Mouse (Mus musculus): ENCODE data around the gene Skap1. TPM values are rescaled to one million over a fixed set of nuclear protein-coding genes. Genes with fewer than 3 reads are reported as not detected.
"Not testable (repeated sequence)": the region's sequence is repeated elsewhere in the genome, so short reads cannot be mapped to it uniquely, and the experiment has no call there.

Skap1 gene
- polyA plus RNA-seq, 1 experiment from 2014 or later: 2.8 TPM

- Histone ChIP-seq H3K9ac (ENCODE audit: low read length) (no peak overlapping the region), H3K4me2 (ENCODE audit: low read length) (no peak overlapping the region), H3K36me3 (ENCODE audit: control insufficient read depth, insufficient read depth, low read length) (no peaks in the 10 kb centered on the region), H3K4me3 (ENCODE audit: low read depth, low read length) (no peak overlapping the region), H3K27ac (ENCODE audit: low read depth, low read length) (no peak overlapping the region), H3K9me3 (replicated peaks; ENCODE audit: control insufficient read depth, low read length) (no peaks in the 10 kb centered on the region), H3K27me3 (replicated peaks; ENCODE audit: control insufficient read depth, insufficient read depth, low read length) (no peaks in the 10 kb centered on the region), H3K4me1 (ENCODE audit: control insufficient read depth, insufficient read depth, low read length) (no peaks in the 10 kb centered on the region)
- 48% methylated on average over 15 of the region's 15 CpGs for WGBS
- ATAC-seq: no peak
- no peak for DNase-seq (ENCODE audit: low spot score)
Measured at GRCm38 (mm10) chr11:96696168-96696727, 231.9 kb downstream of the Skap1 start.

GRCm38 (mm10) chr11:96696842-96697455 lies 232.6 kb downstream of the Skap1 start:
- no peaks in the 10 kb centered on the region for H3K9me3 ChIP-seq (replicated peaks; ENCODE audit: control insufficient read depth, low read length)
- no peak overlapping the region for H3K4me2 ChIP-seq (ENCODE audit: low read length)
- no peak overlapping the region for H3K27ac ChIP-seq (ENCODE audit: low read depth, low read length)
- H3K4me3 ChIP-seq (ENCODE audit: low read depth, low read length): no peak overlapping the region
- no peaks in the 10 kb centered on the region for H3K36me3 ChIP-seq (ENCODE audit: control insufficient read depth, insufficient read depth, low read length)
- no peak for ATAC-seq
- no peaks in the 10 kb centered on the region for H3K4me1 ChIP-seq (ENCODE audit: control insufficient read depth, insufficient read depth, low read length)
- no peak for DNase-seq (ENCODE audit: low spot score)
- H3K27me3 ChIP-seq (replicated peaks; ENCODE audit: control insufficient read depth, insufficient read depth, low read length): no peaks in the 10 kb centered on the region
- WGBS: 30% methylated on average over 7 of the region's 7 CpGs
- no peak overlapping the region for H3K9ac ChIP-seq (ENCODE audit: low read length)

- H3K4me1 ChIP-seq (ENCODE audit: control insufficient read depth, insufficient read depth, low read length): no peaks in the 10 kb centered on the region
- H3K27me3 ChIP-seq (replicated peaks; ENCODE audit: control insufficient read depth, insufficient read depth, low read length): no peaks in the 10 kb centered on the region
- no peaks in the 10 kb centered on the region for H3K36me3 ChIP-seq (ENCODE audit: control insufficient read depth, insufficient read depth, low read length)
- no peak for ATAC-seq
- H3K27ac ChIP-seq (ENCODE audit: low read depth, low read length): no peak overlapping the region
- WGBS: 93% methylated on average over 4 of the region's 4 CpGs
- H3K4me3 ChIP-seq (ENCODE audit: low read depth, low read length): no peak overlapping the region
- no peak overlapping the region for H3K9ac ChIP-seq (ENCODE audit: low read length)
- no peak overlapping the region for H3K4me2 ChIP-seq (ENCODE audit: low read length)
- H3K9me3 ChIP-seq (replicated peaks; ENCODE audit: control insufficient read depth, low read length): no peaks in the 10 kb centered on the region
- no peak for DNase-seq (ENCODE audit: low spot score)
Measured at GRCm38 (mm10) chr11:96697467-96697866, 233.1 kb downstream of the Skap1 start.

GRCm38 (mm10) chr11:96703813-96704212 lies 239.4 kb downstream of the Skap1 start:
- H3K27ac ChIP-seq (ENCODE audit: low read depth, low read length): no peak overlapping the region
- WGBS: 83% methylated on average over 8 of the region's 8 CpGs
- no peak overlapping the region for H3K4me2 ChIP-seq (ENCODE audit: low read length)
- no peaks in the 10 kb centered on the region for H3K27me3 ChIP-seq (replicated peaks; ENCODE audit: control insufficient read depth, insufficient read depth, low read length)
- H3K4me3 ChIP-seq (ENCODE audit: low read depth, low read length): no peak overlapping the region
- DNase-seq (ENCODE audit: low spot score) (no peak), ATAC-seq (no peak)
- no peak overlapping the region for H3K9ac ChIP-seq (ENCODE audit: low read length)
- H3K36me3 ChIP-seq (ENCODE audit: control insufficient read depth, insufficient read depth, low read length): no peaks in the 10 kb centered on the region
- no peaks in the 10 kb centered on the region for H3K4me1 ChIP-seq (ENCODE audit: control insufficient read depth, insufficient read depth, low read length)
- no peaks in the 10 kb centered on the region for H3K9me3 ChIP-seq (replicated peaks; ENCODE audit: control insufficient read depth, low read length)

GRCm38 (mm10) chr11:96711268-96711667 lies 246.9 kb downstream of the Skap1 start:
- no peaks in the 10 kb centered on the region for H3K27me3 ChIP-seq (replicated peaks; ENCODE audit: control insufficient read depth, insufficient read depth, low read length)
- H3K9me3 ChIP-seq (replicated peaks; ENCODE audit: control insufficient read depth, low read length): no peaks in the 10 kb centered on the region
- no peak for ATAC-seq
- H3K4me2 ChIP-seq (ENCODE audit: low read length): no peak overlapping the region
- no peak overlapping the region for H3K9ac ChIP-seq (ENCODE audit: low read length)
- DNase-seq (ENCODE audit: low spot score): no peak
- H3K27ac ChIP-seq (ENCODE audit: low read depth, low read length): no peak overlapping the region
- peaks cover 5% of the 10 kb centered on the region; the same call in 1 of the 2 replicates for H3K4me1 ChIP-seq (ENCODE audit: control insufficient read depth, insufficient read depth, low read length)
- no peaks in the 10 kb centered on the region for H3K36me3 ChIP-seq (ENCODE audit: control insufficient read depth, insufficient read depth, low read length)
- WGBS: 75% methylated on average over 5 of the region's 5 CpGs
- no peak overlapping the region for H3K4me3 ChIP-seq (ENCODE audit: low read depth, low read length)

GRCm38 (mm10) chr11:96711670-96712069 lies 247.3 kb downstream of the Skap1 start:
- Histone ChIP-seq H3K36me3 (ENCODE audit: control insufficient read depth, insufficient read depth, low read length) (no peaks in the 10 kb centered on the region), H3K9me3 (replicated peaks; ENCODE audit: control insufficient read depth, low read length) (no peaks in the 10 kb centered on the region), H3K27ac (ENCODE audit: low read depth, low read length) (no peak overlapping the region), H3K4me1 (ENCODE audit: control insufficient read depth, insufficient read depth, low read length) (peaks cover 5% of the 10 kb centered on the region; the same call in 1 of the 2 replicates), H3K4me2 (ENCODE audit: low read length) (no peak overlapping the region), H3K27me3 (replicated peaks; ENCODE audit: control insufficient read depth, insufficient read depth, low read length) (no peaks in the 10 kb centered on the region), H3K4me3 (ENCODE audit: low read depth, low read length) (no peak overlapping the region), H3K9ac (ENCODE audit: low read length) (no peak overlapping the region)
- no peak for ATAC-seq
- 92% methylated on average over 7 of the region's 7 CpGs for WGBS
- DNase-seq (ENCODE audit: low spot score): no peak

- Histone ChIP-seq H3K4me2 (ENCODE audit: low read length) (no peak overlapping the region), H3K27ac (ENCODE audit: low read depth, low read length) (no peak overlapping the region), H3K27me3 (replicated peaks; ENCODE audit: control insufficient read depth, insufficient read depth, low read length) (no peaks in the 10 kb centered on the region), H3K9me3 (replicated peaks; ENCODE audit: control insufficient read depth, low read length) (no peaks in the 10 kb centered on the region), H3K36me3 (ENCODE audit: control insufficient read depth, insufficient read depth, low read length) (no peaks in the 10 kb centered on the region), H3K9ac (ENCODE audit: low read length) (no peak overlapping the region), H3K4me3 (ENCODE audit: low read depth, low read length) (no peak overlapping the region), H3K4me1 (ENCODE audit: control insufficient read depth, insufficient read depth, low read length) (peaks cover 5% of the 10 kb centered on the region)
- no peak for ATAC-seq
- 41% methylated on average over 18 of the region's 18 CpGs for WGBS
- DNase-seq (ENCODE audit: low spot score): peak; percentile 57
Measured at GRCm38 (mm10) chr11:96713210-96714005, 249.0 kb downstream of the Skap1 start.

GRCm38 (mm10) chr11:96714011-96714410 lies 249.6 kb downstream of the Skap1 start:
- peaks cover 5% of the 10 kb centered on the region for H3K4me1 ChIP-seq (ENCODE audit: control insufficient read depth, insufficient read depth, low read length)
- no peak overlapping the region for H3K27ac ChIP-seq (ENCODE audit: low read depth, low read length)
- no peak overlapping the region for H3K4me2 ChIP-seq (ENCODE audit: low read length)
- no peak overlapping the region for H3K9ac ChIP-seq (ENCODE audit: low read length)
- H3K9me3 ChIP-seq (replicated peaks; ENCODE audit: control insufficient read depth, low read length): no peaks in the 10 kb centered on the region
- no peaks in the 10 kb centered on the region for H3K36me3 ChIP-seq (ENCODE audit: control insufficient read depth, insufficient read depth, low read length)
- WGBS: 52% methylated on average over 7 of the region's 7 CpGs
- ATAC-seq (no peak), DNase-seq (ENCODE audit: low spot score) (no peak)
- H3K27me3 ChIP-seq (replicated peaks; ENCODE audit: control insufficient read depth, insufficient read depth, low read length): no peaks in the 10 kb centered on the region
- no peak overlapping the region for H3K4me3 ChIP-seq (ENCODE audit: low read depth, low read length)

GRCm38 (mm10) chr11:96715168-96715567 lies 250.8 kb downstream of the Skap1 start:
- H3K4me1 ChIP-seq (ENCODE audit: control insufficient read depth, insufficient read depth, low read length); H3K9me3 ChIP-seq (replicated peaks; ENCODE audit: control insufficient read depth, low read length); H3K4me3 ChIP-seq (ENCODE audit: low read depth, low read length); H3K9ac ChIP-seq (ENCODE audit: low read length); H3K27me3 ChIP-seq (replicated peaks; ENCODE audit: control insufficient read depth, insufficient read depth, low read length); H3K36me3 ChIP-seq (ENCODE audit: control insufficient read depth, insufficient read depth, low read length); DNase-seq (ENCODE audit: low spot score); H3K4me2 ChIP-seq (ENCODE audit: low read length); ATAC-seq; H3K27ac ChIP-seq (ENCODE audit: low read depth, low read length): not testable (repeated sequence)
- 94% methylated on average over 3 of the region's 5 CpGs for WGBS
